Mouse (Mus musculus) right cerebral cortex, postnatal 4 days (tissue): ENCODE results near the gene Ppp1ca.
A peak's percentile ranks its signal among the peaks of the same experiment; 100 is the strongest.

Experiments used
- DNase-seq: peaks from one replicate; pipeline ENCODE4 v3.0.0-alpha.2; 2022

Gene Ppp1ca

DNA sequence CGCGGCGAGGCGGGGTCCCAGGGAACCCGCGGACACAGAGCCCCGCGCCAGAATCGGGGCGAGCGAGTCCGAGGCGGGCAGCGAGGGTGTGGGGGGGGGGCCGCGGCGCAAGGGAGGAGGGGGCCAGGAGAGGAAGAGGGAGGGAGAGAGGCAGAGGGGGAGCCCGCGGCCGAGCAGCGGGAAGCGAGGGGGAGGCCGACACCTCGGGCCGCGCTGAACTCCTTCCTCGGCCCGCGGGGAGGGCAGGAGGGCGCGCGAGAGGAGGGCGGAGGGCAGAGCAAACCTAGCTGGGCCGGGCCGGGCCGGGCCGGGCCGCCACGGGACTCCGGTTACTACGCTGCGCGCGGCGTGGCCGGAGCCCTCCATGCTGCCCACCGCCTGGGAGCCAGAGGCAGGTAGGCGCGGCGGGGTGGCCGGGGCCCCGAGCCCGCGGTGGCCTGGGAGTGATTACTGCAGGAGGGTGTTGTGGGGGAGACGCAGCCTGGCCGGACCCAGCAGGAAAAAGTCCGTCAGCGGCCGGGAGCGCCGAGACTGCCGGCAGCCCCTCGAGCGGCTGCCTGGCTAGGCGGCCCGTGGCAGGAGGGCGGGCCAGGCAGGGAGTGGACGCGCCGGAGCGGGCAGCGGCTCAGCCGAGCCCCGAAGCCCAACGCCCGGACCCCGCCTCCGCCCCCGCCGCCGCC is 23.0 kb downstream of the Ppp1ca start:
- no peak for DNase-seq

DNA sequence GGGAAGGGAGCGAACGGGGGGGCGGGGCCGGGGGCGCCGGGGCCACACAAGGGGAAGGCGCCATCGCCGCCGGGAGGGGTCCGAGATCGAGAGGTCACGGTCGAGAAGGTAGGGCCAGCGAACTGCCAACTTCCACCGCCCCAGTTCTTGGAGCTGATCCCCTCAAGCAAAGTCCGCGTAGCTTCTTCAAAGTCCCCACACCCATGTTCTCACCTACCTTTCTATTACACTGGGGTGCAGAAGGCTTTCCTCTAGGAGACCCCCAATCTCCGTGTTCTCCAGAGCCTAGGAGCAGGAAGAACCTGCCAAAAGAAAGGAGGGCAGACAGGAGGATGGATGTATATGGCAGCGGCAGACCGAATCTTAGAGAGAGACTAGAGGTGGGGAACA is 23.6 kb downstream of the Ppp1ca start:
- no peak for DNase-seq

DNA sequence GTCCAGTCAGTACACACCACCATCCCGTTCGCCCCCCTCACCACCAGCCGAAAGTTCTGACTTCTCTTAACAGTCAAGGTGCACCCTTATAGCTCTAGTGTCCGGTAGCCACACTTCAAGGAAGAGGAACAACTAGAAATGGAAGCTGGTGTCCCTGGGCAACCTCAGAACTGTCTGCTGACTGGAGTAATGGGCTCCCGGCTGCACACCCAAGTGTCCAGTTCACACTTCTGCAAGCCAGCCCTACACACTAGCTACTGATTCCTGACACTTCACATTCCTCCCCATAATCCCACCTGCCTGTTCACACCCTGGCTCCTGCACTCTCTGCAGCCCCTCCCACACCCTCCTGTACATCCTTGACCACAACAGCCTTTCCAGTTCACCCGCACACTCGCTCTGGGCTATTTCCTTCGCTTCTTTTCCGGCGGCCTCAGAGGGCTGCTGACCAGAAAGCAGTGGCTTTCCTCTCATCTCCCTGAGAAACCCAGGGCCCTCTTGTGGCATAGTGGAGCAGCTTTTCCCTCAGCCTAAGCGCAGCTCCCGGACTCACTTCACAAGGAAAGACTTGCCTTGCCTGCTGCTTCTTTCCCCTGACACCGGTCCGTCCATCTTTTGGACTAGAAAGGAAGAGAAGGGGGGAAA is 24.3 kb downstream of the Ppp1ca start:
- no peak for DNase-seq

DNA sequence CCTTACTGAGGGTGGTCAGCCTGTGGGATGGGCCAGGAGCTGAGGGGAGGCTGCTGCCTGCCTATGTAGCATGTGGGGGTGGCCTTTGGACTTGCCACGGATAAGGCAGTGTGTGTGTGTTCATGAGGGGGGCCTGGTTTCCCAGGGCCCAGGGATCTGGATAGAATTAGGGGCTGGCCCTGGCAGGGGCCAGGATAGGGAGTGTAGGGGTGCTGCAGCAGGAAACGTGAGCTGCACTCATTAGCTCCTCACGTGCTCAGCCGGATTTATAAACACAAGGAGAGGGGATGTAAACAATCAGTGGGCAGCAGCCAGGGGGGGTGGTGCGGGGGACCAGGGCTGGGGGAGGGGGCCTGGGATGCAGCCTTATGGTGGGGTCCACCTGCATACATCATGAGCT is 25.3 kb downstream of the Ppp1ca start:
- no peak for DNase-seq

DNA sequence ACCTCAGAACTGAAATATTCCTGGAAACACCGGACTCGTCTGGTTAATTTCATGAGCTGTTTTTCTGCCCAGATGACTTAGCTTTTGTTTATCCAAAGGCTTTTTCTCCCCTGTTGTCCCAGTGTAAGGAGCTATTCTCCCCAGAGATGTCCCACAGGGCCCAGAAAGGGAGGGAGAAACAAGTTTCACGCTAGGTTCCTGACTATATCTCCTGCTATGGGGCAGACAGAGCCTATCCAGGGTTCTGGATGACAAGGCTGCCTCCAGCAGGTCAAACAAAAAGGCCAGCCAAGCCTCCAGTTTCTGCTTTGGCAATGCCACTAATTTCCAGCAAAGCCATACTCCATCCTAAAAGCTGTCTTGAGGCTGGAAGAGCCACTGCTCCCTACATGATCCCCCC is 26.0 kb downstream of the Ppp1ca start:
- no peak for DNase-seq

DNA sequence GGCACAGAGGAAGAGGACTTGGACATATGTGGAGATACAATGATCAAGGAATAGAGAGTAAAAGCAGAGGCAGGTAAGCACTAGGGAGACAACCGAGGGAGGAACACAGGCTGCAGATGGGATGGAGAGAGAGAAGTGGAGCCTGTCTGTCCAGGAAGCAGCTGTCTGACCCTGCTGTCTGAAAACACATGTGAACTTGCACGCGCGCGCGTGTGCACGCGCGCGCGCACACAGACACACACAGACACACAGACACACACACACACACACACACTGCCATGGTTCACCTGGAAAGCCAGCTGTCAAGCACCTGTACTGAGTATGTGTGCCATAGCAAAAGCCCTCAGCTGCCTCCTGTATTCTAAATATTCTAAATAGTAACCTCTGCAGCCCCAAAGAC is 26.4 kb downstream of the Ppp1ca start:
- no peak for DNase-seq

DNA sequence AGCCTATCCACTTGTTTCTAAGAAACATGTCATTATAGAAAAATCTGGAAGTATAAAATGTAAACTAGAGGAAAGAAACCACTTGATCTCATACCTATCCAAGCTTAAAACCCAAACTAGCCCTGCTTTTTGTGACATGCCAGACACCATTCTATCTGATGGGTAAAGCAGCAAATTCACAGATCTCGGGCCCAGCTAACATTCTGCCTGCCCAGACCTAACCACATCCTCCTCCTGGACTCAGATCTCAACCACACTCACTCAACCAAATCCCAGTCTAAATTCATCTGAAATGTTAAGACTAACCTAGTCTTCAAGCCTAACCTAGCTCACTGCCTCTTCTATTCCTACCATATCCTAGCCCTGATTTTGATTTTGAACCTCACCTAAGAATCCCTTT is 26.9 kb downstream of the Ppp1ca start:
- DNase-seq: no peak

DNA sequence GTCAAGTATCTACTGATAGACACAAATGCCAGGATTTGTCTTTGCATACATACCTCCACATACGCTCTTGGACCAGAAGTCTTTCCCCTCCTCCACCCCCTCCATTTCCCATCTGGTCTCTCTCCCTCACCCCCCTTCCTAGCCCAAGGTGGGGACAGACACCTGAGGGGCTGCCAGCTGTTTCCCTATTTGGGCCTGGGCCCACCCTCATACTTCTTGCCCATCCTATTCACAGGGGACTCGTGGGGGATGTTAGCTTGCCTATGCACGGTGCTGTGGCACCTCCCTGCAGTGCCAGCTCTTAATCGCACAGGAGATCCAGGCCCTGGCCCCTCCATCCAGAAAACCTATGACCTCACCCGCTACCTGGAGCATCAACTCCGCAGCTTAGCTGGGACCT is 28.1 kb downstream of the Ppp1ca start:
- no peak for DNase-seq

DNA sequence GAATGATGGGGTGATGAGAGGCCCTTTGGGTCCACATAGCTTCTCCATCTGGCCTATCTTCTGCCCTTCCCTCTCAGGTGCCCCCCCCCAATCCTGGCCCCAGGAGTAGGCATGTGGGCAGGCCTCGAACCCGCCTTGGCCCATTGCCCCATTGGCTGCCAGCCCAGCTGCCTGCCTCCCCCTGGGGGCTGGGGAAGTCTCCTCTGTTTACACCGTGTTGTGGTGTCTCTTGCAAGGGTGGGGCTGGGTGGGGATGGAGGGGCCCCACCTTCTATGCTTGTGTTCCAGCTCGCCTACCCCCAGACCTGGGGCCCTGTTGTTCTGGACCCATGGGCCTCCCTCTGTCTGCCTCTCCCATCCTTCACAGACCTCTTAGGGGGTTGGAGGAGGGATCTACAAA is 28.6 kb downstream of the Ppp1ca start:
- no peak for DNase-seq

DNA sequence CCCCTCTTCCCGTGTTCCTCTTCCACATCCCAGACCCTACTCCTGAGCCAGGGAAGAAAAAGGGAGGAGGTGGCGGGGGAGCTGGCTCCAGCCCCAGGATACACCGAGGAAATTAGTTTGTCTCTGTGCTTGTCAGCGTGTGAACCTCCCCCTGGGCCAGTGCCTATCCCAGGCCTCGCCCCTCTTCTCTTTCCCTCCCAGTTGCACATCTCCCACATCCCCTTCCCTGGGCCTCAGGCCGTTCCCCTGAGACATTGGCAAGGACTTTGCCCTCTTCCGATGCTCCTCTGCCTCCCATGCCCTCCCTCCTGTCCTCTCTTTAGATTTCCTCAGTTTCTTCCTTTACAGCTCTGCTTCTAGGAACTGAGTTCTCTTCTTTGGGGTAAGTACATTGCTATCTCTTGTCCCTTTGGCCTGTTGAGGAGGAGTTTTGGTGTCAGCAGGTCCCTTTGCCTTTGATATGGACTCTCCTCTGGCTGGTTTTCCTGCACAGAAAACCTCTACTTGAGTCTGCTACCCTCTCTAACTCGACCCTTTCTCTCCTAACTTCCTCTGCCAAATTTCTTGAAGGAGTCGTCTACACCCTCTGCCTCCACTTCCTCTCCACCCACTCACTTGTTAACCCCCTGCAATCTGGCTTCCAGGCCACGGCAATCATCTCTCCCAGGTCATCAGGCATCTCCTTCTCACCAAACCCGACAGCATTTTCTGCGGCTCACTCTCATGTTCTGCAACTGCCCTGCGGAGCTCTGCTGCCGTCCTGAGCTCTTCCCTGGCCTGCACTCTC is 29.3 kb downstream of the Ppp1ca start:
- DNase-seq: no peak

DNA sequence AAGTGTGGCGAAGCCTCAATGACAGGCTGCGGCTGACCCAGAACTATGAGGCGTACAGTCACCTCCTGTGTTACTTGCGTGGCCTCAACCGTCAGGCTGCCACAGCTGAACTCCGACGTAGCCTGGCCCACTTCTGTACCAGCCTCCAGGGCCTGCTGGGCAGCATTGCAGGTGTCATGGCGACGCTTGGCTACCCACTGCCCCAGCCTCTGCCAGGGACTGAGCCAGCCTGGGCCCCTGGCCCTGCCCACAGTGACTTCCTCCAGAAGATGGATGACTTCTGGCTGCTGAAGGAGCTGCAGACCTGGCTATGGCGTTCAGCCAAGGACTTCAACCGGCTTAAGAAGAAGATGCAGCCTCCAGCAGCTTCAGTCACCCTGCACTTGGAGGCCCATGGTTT is 30.3 kb downstream of the Ppp1ca start:
- no peak for DNase-seq

DNA sequence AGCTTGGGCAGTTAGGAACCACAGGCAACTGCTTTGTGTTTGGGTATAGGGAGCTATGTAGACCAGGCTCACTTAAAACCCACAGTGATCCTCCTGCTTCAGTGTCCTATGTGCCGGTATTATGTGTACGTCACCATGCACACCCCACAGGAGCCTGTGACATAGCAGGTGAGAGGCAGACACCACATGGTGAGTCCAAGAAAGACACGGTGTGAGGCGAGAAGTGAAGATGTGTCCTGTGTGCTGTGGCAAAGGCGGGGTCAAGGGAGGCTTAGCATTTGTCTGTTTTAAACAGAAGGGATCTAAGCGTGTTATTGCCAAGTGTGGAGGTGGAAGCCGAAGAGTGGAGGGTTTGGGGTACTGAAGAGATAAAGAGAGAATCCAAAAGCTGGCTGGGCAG is 34.9 kb downstream of the Ppp1ca start:
- DNase-seq: no peak

DNA sequence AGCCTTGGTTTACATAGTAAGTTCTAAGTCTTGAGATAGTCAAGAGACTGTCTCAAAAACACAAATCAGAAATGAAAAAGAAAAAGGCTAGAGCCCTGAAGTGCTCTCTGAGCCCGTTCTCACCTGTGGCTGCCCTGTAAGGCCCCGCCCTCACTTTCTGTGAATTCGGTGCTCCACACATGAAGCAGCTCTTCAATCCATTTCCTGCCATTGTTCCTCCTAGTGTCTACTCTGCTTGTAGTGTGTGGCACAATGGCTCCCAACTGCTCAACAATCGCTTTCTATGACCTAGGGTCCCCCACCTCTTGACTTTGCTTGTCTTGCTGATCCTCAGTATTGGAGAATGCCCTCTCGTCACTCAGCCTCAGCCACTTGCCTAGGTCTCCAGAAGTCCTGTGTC is 35.6 kb downstream of the Ppp1ca start:
- no peak for DNase-seq

DNA sequence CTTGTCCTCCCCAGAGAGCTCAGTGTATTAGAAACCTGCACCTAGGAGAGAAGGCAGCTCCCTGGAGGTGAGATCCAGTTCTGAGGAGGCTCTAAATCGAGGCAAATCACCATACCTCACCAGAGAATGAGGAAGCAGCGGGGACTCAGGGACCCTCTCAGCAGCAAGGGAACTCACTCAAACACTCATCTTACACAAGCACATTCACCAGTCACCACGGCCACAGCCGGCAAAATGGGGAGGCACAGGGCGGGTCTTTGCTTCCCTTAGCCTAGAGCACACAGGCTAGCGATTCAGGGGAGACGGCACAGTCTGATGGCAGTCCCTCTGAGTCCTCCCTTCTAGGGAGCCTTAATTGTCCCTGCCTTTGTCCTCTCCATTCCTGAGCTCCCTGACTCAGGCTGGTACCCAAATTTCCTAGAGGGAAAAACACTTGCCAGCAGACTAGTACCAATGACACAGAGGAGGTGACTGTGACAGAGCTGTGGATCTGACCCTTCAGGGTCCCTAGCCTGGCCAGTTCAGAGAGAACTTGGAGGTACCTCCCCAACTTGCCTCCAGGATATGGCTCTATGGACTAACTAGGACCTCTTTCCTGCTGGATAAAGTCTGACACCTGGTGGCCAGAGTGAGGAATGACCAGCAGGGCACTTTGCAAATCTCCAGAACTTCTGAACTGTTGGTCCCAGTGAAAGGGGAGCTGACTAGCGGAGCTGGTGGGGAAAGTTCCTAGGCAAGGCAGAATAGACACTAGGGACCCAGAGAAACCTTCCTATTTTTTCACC is 36.2 kb downstream of the Ppp1ca start:
- peak; percentile 54 for DNase-seq

DNA sequence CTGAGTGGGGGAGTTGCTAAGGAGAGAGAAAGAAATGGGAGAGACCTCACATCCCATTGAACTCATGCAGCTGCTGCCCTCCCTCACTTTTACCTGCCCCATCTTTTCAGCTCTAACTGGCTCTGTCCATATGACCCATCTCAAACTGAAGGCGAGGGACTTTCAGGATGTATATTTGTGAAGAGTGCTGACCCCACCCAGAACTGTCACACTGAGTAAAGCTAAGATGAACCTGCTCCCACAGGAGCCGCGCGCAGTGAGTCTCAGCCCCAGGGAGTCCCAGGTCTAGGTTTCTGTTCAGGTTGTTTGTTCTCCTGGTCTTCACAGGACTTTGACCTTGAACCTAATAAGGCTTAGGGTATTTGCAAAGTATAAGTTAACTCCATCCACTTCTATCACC is 37.0 kb downstream of the Ppp1ca start:
- DNase-seq: no peak

DNA sequence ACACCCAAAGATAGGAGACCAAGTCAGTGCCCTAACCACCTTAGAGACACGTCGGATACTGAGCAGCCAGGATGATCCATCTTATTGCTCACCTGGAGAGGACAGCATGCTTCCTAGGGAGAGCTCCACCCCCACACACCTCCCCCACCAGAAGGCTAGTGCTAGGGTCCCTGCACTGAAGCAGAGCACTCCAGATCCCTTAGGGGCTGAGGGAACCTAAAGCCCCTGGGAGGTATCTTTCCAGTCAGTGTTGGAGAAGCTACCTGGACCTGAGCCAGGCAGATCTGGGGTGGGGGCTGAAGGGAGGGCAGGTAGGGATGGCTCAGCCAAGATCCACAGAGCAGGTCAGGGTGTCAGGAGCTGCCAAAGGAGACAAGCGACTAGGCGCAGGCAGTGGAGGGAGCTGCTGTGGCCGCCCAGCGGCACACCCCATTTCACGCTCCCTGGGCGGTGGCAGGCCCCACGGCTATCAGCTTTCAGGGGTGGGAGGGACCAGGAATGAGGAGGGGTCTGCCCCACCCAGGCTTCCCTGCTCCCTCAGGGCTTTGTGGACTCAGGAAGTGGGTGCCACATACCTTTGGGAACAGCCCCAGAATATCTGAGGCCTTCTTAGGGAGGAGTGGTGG is 37.7 kb downstream of the Ppp1ca start:
- DNase-seq: no peak

DNA sequence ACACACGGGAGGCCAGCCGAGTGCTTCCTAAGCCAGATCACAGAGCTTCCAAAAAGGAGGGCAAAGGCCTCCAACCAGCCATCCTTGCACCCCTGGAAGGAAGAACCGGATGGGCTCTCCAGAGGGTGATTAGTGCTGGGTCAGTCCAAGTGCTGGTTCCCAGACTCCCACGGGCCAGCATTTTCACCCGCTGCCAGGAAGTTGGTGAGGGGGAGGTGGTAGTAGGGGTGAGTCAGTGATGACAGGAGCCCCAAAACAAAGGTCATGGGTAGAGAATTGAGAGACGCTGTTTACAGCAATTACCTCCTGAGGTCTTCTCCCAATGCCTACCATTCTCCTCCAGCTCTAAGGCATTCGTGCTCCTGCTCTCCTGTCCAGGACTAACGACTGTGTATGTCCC is 38.5 kb downstream of the Ppp1ca start:
- no peak for DNase-seq

DNA sequence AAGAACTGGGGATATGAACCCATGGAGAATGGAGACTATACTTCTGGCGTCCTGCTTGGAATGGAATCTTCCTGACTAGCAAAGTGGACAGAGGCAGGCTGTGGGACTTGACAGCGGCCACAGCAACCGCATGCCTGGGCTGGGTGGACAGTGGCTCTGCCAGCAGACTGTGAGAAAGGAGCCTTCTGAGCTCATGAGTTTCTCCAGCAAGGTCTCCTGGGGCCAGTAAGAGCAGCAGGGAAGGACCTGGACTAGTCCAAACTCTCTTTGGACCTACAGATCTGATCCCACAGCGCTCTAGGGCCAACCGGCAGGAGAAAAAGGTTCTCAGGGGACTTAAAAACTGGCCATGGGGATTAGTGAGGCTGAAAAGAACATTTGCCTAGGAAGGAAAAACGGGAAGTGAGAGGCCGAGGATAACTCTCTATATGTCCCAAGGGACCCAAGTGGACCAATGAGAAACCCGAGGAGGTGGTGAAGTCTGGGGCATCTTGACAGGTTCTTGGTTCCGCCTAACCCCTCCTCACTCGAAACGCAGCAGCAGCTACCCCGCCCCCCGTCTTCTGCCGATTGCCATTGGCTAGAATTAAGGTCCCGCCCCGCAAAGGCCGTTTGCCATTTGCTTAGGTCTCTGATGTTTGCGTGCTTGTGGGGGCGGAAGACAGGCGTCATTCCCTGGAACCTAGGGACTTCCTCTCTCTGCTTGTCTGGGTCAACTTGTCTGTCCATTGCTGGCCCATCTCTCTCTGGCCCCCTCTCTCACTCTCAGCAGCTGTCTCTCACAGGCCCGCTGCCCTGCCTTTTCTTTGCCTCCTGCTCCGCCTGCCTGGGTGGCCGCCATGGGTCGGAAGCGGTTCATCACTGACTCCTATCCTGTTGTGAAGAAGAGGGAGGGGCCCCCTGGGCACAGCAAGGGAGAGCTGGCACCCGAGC is 39.7 kb downstream of the Ppp1ca start, which contains the start of gene Pold4:
Gene Pold4, plus strand, starts transcription at position 647 of the 933 bp plus-strand sequence.
- peak; percentile 95 for DNase-seq

DNA sequence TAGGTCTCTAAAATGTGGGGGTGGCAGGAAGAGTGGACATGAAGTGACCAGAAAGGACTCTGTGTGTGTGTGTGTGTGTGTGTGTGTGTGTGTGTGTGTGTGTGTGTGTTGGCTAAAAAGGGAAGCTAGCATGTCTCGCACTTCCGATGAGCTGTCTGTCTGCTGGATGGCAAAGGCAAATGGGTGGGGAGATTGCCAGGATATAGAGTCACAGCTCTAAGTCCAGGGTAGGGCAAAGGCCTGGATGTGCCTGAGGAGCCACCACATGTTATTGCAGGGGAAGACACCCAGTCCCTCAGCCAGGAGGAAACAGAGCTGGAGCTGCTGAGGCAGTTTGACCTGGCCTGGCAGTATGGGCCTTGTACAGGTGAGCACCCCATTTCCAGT is 40.3 kb downstream of the Ppp1ca start:
- no peak for DNase-seq

DNA sequence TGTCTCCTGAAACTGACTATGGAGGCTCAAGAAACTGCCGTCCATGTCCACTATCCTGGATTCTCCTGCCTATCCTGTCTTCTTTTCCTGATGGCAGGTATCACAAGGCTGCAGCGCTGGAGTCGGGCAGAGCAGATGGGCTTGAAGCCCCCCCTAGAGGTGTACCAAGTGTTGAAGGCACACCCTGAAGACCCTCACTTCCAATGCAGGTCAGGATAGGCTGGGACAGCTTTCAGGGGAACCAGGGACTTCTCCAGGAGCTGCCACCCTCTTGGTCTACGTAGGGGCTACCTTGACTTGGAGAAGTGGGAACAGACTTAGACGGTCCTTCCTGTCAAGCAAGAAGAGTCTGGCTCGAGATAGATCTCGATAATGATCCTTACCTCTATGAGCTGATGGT is 40.8 kb downstream of the Ppp1ca start:
- no peak for DNase-seq

DNA sequence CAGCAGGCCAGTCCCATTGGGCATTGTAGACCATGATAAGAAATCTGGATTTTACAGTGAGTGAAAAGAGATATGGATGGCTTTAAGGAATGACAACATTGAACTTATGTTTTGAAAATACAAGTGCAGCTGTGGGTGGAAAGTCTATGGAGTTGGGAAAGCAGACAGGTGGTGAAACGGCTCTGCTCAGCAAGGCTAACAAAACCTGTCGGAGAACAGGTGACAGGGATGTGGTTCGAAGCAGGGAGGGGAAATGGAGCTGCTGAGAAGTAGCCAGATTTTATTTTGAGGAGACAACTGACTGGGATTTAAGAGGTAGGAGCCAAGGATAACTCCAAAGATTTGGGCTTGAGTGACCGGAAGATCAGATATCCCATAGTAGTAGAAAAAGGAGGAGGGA is 42.7 kb downstream of the Ppp1ca start:
- no peak for DNase-seq

DNA sequence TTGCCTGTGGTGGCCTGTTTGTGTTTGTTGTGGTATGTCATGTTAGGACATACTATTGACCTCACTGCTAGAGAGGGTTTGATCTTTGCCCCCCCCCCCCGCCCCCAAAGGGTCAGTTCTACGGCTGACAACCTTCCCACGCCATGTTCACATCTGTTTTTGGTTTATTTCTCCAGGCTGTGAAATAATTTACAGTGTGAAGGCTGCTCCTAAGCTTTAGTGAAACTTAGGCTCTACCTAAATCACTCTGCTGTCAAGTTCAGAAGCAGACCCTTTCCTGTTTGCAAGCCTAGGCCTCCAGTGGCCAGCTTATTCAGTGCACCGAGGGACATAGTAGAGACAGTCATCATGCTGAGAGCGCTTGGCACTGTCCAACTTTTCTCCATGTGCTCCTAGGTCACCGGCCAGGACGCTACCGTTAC is 48.4 kb downstream of the Ppp1ca start:
- no peak for DNase-seq
